Mouse (Mus musculus) brain, embryonic 14.5 days (tissue): ENCODE measurements around the gene Cacna2d1.

Experiments
- CTCF ChIP-seq: fragments of 200-500 bp; IDR thresholded peaks from 2 replicates; pipeline ENCODE4 v1.5.1; 2012; ENCODE audit warnings: inconsistent platforms, mild to moderate bottlenecking, moderate library complexity, borderline replicate concordance; ENCODE audit not compliant: insufficient read depth, insufficient read length; ENCODE audit errors: extremely low read depth
- POLR2A ChIP-seq: fragments of 200-500 bp; IDR thresholded peaks from 2 replicates; pipeline ENCODE4 v1.6.1; 2012; ENCODE audit warnings: mild to moderate bottlenecking, inconsistent platforms, borderline replicate concordance; ENCODE audit not compliant: poor library complexity, insufficient read depth, insufficient read length, severe bottlenecking; ENCODE audit errors: extremely low read depth

GRCm38 (mm10) chr5:16309168-16310006, 374.9 kb downstream of the Cacna2d1 start:
- TF ChIP-seq CTCF = peak; percentile 81; the same call in 1 of the 2 replicates
- TF ChIP-seq POLR2A = no peak
